Mouse (Mus musculus) thymus, postnatal 10 days (tissue): ENCODE data around the gene Tll1.

Source experiments
- DNase-seq, 2 experiments: peaks; one replicate each; pipeline ENCODE4 v3.0.0; 2021; ENCODE audit warnings: low spot score in 2 of 2

The Tll1 gene

DNA sequence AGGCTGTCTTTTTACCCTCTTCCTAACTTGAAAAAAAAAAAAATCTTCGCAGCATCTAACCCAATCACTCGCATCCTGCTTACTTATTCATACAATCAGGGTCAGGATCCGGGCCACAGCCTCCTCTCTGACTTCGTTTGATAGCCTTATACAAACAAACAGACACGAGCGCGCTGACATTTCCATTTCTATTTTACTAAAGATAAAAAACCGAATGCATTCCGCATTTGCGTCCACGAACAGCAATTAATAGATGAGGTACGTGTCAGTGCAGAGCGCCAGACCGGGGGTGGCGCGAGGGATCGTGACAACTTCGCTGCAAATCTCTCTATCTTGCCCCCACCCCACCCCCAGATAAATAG is at the start of gene Tll1:
Gene Tll1 (minus strand): TSS at position 248 of the 362 bp plus-strand sequence.
- no peak for DNase-seq

DNA sequence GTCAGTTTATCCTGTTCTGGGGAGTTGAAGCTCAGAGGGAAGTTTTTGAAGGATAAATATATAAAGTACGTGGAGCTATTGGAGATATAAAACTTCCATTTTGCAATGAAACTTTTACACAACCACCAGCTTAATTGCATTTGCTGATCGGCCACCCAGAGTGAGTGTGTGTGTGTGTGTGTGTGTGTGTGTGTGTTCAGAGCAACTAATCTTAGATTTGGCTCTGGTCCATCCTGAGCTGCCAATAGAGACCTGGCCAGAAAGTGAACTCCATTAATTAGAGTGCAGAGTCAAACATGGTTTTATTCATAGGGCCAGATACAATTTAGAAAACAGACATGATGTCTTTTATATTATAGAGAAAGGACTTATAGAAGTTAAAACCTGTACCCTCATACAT is 32.6 kb upstream of the Tll1 start:
- no peak for DNase-seq

DNA sequence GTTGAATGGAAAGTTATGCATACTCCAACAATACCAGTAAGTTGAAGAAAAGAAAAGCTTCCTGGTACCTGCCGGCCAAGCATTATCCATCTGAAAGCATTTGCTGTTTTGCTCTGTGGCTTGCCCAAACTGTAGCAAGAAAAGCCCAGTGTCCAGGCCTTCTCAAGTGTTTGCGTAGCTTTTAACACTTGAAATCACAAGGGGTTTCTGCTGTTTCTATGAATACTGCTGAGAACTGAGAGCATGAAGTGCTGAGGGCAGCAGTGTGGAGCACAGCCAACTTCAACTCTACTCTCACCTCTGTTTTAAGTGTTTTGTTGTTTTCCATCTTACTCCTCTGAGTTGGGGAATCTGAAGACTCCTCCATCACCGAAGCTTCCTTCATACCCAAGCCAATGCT is 15.5 kb upstream of the Tll1 start:
- DNase-seq = no peak

DNA sequence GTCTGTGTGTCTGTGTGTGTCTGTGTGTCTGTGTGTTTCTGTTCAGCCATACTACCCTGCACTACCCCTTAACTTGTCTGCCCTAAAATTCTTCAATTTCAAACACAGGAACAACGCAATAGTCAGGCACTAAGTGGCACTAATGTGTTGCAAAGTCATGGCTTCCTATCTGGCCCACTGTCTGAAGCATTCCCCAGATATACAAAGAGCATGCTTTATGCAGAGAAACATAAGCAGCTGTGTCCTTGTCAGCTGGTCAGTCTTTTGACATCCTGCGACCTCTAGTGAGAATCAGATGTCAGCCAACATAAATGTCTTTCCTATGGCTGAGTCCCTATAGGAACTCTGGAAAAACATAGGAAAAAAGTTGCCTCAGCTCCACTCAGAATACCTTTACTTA is 11.6 kb upstream of the Tll1 start:
- no peak for DNase-seq

DNA sequence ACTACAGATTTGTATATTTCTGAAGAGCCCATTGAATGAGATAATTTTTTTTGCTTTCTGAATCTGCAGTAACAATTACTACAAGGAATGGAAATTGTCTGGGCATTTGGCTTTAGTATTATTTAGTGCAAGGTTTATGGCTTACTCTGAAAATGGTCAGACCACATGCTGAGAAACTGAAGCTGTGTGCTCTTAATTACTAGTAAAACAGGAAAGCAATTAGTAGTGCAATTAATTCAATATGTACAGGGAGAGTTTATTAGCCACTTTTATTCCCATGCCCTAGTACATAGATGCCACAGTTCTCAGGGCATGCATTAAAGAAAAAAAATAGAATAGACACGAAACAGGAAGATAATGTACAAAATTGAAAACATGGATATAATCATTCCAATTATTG is 10.2 kb upstream of the Tll1 start:
- DNase-seq = no peak

DNA sequence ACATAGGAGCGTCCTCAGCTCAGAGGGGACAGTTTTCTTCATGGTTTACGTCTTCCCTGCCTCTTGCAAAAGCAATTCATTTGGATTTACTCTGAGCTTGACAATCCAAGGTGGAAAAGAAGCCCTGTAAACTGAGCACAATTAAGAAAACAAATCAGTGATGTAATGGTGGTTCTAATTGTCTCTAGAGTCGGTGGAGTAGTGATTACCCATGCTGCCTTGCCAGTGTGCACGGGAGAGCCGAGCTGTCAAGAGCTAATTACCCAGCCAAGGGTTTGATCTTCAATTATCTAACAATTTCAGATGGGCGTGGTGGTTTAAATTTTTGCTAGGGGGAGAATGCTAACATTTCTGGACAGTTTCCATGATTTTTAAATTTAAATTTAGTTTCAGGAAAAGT is 9.3 kb upstream of the Tll1 start:
- no peak for DNase-seq

DNA sequence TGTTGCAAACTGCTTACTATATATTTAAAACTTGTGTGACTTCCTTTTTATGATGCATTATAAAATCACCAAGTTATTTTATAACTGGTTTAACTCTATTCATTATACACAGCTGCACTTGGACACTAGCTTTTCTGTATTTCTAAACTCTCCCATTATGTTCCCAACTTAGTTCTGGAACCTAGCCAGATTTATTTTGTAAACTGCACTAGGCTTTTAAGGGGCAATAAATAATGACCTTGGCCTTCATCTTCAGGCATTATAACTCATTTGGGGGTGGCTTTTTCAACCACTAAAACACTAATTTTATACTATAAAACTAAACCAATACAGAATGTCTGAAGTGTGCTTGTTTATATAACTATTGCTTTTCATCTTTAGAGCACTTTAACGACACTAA is 8.8 kb upstream of the Tll1 start:
- no peak for DNase-seq

DNA sequence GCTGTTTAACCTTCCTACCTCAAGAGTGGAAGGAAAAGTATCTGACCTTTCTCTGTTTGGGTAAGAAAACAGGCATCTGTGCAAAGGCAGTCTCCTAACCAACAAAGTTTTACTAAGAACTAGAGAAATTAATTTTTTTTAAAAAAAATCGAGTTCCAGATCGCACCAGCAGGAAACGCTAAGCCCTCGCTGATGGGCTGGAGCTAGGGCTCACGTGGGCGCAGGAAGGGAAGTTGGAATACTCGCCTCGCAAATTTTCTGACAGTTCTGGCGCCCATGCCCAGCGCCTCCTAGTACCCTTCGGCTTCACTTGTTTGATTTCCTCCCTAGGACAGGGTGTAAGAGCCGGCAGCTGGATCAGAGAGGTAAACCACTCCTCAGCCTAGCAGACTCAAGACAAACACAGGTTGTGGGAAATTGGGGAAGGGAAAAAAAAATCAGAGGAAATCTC is 365 bp upstream of the Tll1 start:
- no peak for DNase-seq

DNA sequence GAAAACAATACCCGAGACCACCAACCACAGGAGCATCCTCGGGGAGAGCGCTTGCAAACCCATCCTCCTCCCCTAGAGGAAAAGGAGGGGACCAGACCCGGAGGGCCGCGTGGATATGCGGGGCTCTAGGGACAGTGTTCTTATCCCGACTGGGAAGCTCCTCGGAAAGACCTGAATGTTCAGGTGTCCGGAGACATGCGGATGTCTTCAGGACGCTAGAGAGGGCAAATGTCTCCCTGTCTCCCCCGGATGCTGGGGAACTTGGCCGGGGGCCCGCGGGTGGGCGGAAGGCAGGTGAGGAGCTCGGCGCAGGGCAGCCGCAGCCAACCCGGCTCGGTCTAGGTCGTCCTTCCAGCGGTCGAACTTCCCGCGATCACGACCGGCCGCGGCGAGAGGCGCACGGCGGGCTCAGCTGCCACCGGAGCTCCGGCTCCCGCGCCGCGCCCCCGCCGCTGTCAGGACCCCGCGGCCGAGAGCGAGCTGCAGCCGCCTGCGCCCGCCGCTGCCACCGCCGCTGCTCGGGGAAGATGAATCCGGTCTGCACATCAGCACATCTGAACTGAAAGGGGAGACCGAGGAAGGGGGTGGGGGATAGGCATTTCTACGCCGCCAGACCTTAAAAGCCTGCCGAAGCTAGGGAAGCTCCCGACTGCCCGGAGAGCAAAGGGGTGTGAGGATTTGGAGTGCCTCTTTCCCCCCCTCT is 599 bp downstream of the Tll1 start:
- DNase-seq = no peak

DNA sequence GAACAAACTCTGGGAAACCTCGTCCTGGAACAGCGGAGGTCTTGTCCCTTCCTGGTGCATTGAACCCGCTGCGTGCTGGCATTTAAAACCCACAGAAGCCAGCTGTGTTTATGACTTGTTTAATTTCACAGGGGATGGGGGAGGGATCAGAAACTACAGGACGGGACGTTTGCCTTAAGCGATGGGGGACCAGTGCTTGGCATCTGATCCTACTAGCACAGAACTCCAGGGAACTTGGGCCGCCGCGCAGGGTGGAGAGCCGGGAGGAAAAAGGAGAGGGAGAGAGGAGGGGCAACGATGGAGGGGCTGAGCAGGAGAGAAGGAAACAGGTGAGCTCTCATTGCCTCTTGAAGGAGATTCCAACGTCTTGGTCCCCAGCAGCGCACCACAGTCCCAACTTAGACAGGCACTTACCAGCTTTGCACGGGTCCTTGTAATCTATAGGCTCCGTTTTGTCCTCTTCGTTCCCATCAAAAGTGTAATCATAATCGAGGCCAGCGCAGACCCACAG is 1.2 kb downstream of the Tll1 start:
- DNase-seq = no peak

DNA sequence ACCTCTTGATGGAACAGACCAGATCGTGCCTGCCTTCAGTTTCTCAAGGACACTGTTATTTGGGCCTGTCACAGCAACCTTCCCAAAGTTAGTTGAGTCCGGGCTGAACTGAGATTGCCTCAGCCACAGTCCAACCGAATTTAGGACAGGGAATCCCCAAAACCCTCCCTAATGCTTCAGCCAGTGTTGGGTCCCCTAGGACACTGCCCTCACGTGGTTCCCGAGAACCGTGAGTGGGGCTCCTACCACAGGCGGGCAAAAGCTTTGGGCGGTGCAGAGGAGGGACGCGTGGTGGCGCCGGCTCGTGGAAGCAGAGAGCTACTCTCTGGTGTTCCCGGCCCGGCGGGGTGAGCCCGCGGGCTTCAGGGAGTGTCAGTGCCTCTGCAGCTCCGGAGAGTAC is 1.9 kb downstream of the Tll1 start:
- no peak for DNase-seq

DNA sequence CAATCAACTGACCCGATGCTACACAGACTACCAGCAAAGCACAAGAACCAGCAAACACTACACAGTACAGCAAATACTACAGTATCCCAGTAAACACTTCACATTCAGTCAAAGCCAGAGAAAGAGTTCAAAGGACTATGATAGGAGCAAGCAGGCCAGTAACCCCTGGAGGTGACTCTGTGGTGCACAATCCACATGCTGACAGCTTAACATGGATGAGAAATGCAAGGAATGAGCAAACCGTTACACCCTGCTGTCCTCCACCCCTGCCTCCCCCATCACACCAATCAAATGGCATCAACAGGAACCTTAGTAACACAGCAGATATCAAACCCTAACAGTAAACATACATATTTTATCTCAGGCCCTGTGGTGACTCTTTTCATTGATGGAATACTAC is 7.7 kb downstream of the Tll1 start:
- no peak for DNase-seq

DNA sequence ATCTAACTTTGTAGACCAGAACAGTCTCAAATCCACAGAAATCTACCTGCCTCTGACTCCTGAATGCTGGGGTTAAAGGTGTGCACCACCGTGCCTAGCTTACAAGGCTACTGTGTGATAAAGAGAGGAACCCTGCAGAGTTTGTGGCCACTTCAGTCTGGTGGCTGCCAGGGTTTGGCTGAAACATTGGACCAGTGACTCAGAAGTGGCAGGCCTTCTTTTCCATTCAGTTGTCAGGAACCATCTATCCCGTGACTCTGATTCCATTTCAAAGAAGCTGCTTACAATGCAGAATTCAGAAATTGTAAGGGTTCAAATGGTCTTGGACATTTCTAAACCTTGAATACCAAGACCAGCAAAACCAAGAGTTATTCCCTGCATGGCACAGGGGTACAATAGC is 12.7 kb downstream of the Tll1 start:
- no peak for DNase-seq

DNA sequence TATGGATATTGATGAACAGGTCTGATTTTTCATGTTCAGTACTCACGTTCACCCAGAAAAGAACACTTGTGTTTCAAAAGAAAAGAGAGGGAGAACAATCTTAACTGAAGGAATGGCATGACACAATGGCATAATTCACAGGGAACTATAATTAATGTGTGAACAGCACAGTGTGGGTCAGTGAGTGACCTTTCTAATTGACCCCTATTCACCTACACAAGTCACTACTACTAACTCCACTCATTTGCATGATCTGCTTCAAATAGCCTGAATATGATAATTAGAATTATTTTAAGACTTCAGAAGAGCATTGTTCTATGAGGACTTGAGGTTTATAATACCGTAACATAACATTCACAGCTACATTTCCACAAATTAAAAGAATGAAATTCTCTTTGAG is 18.2 kb downstream of the Tll1 start:
- DNase-seq = no peak

DNA sequence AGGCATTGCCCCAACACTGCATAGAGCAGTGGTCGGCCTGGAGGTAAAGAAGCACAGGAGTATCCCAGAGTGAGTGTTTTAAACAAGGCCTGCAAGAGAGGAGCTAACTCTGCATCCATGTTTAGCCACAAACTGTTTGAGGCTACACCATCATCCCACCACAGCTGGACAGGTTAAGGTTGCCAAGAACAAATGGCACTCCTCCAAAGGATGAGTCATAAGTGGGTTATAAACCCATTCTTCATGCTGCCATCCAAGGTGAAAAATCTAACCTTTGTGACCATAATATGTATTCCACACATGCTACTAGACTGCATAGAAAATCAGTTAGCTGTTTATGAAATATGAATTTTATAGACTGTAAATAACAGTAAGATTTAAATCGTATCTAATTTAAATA is 29.1 kb downstream of the Tll1 start:
- no peak for DNase-seq

DNA sequence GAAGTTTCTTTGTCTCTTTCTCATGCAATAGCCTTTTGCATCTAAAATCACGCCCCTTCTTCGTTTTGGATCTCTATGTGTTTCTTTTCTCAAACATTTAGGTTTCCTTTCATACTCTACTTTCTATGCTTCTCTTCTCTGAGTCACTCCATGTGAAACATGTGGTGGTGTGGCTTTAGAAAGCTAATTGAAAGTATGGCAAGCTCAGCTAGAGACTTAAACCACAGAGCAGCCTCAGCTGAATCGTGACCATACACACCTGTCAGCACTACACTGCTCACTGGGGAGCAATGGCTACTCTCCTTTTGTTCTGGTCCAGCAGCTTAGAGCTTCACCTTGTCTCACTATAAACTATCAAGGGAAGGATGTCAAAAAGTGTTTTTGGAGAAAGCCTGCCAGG is 31.2 kb downstream of the Tll1 start:
- DNase-seq = no peak

DNA sequence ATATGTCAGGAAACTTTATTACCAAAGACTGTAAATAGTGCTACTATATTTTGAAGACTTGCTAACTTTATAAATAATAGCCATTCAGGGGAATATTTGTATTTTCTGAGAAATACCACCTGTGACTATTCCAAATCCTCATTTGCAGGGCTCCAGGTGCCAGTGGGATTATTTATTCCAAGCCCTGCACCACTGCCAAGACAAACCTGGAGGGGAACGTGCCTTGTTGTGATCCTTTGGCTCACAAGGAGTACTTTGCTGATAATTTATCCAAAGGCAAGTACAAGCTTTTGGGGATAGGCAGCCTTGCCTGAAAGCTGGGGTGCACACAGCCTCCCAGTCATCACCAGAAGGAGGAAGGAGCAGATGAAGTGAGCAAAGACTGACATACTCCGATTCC is 32.3 kb downstream of the Tll1 start:
- DNase-seq = no peak

DNA sequence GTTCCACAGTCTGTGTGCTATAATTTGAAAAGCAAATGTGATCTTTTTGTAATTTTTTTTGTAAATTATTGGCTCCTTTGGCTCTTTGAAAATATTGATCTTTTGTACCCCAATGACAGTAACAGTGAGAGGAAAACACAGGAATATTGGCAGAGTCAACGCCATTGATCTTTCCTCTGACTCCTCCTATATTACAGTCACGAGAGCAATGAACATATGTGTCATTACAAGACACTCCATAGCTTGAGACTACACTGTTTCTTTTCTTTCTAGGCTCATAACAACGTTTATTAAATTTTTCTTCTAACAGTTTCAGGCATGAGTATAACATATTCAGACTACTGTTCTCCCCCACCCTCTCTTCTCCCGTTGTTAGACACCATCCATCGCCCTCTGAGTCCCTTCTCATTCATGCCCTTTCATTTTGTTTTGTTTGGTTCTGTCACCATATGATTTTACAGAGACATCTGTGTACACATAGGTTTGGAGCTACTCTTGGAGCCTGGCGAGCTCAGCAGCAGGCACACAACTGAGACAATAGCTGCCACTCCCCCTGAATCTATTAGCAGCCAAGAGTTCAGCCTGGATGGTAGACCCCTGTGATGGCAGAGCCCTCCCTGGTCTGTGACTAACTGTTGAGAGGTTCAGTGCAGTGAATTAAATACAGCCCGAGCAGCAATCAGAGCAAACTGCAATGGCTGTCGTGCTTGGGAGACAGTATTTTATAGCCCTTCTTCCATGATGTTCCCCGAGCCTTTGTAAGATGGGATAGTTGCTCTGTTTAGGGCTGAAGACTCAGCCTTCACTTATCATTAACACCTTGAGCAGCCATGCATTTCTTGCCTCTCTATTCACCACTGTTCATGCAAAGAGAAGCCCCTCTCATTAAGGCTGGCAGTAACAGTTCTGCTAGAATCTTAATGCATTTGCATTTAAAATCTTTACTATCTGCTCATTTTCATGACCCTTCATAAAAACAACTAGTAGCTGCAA is 52.9 kb downstream of the Tll1 start:
- DNase-seq = no peak

DNA sequence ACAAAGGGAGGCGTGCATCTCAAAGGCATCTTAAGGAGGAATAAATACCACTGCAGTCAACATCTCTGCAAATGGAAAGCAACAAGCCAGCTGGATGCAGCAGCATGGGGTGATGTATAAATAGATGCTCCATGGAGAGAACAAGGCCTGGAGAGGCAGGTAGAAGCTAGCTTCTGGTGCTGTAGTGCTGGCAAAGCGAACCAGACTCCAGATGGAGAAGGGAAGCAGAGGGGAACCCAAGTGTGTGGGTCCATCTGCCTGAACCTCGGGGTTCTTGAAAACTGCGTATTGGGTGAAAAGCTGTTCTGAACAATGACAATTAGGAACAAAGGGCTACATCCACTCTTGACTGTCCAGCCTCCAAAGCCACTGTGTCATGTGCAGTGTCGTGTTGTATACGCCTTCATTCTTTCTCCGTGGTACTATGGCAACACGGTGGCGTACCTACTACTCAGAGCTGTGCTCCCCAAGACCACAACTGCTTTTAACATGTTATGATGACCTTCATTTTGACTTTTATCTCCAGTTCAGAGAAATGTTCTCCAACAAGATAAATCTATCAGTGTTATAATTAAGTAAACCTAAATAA is 53.8 kb downstream of the Tll1 start:
- DNase-seq = no peak

DNA sequence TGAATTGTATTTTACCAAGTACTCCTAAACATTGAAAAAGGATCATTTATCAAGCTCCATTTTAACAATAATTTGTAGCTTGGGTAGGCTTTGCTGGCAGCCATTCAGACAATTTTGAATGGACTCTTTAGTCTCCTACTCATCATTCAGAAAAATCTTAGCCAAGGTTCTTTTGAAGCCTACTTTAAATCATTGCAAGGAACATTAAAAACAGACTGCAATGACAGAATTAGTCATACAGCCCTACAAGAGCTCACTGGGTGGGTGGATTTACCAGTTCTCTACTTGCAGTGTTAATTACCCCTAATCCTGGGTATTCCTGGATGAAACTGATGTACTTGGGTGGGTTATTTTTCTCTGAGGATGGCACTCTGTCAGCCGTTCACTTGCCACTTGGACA is 69.5 kb downstream of the Tll1 start:
- DNase-seq = no peak

DNA sequence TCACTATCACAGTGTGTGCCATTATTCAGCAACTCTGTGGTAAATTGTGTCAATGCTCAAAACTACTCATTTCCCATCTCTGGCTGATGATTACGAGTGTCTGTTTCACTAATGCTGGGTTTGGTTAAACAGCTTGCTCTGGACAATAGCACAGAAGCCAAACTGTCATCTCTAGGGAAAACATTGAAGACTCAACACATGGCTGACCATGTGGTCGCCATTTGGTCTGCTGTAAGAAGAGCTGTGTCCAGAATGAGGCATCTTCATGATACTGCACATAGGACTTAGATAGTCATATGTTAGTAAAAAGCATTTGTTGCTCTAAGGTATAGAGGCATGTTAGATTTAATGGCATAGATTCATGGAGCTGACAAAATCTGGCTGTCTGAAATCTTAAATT is 98.9 kb downstream of the Tll1 start:
- no peak for DNase-seq

DNA sequence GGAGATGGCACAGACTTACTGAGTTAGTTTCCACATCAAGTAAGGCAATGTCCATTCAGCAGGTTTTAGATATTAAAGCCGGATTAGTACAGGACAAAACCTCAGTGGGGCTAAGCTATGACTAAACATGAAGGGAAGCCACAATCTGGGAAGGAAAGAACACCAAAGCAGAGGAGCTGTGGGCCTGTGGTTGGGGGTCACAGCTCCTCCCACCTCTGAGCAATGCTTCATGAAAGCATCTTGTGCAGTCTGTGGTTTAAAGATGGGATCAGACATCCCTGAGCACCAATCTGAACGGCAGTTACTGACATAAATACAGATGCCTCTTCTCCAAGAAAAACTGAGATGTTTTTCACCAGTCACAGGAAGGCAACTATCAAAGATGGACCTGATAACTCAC is 132.7 kb downstream of the Tll1 start:
- no peak for DNase-seq

DNA sequence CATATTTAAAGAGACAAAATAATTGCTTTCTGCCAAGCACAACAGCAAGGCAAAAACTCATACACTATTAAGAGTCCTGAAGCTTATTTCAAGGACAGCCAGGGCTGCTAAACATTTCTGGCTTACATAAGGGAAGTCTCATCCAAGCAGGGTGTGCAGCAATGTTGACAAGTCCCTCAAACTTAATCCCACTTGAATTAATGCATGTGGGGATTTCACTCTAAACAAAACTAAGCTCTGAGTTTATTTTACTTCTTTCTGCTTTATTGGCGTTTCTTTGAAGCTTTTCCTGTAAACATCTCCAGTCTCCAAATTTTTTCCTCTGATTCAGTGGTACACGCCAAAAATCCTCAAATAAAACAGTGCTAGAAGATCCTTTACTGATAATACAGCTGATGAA is 146.2 kb downstream of the Tll1 start:
- DNase-seq = no peak
